8 mouse cellular contexts compared by ENCODE assay signal in the genomic region with DNA sequence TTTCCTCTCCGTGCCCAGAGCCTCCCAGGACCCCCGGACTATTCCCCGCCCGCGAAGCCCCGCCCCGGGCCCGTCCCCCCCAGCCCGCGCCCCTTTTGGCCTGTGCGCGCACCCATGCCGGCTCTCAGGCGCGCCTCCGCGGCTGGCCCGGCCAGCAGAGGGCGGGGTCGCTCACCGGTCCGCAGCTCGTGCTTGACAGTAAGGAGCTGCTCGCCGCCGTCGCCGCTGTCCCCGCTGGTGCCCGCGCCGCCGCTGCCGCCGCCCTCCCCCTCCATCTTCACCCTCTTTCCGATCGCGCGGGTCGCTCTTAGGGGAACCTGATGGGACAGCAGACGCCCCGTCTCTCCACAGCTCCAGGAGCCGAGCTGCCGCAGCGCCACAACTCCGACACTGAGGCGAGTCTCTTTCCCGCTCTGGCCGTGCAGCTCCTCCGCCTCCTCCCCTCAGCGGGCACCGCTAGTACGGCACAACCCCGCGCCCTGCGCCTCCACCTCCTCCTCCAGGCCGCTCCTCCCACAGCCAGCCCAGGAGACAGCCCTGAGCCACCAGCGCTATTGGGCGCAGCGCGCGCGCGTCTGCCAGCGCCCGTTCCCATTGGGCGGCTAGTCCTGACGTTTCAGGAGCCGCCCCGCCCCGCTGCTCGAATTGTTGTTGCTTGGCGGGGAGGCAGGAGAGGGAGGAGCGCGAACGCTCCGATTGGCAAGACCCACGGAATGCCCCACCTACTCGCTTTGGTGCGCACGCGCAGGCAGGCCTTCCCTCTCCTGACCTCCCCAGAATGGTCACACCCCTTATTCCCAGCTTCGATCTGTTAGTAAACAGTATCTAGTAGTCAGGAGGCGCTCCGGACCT. TPM values are rescaled to one million over a fixed set of nuclear protein-coding genes. Genes with fewer than 3 reads are reported as not detected.
A peak's percentile ranks its signal among the peaks of the same experiment; 100 is the strongest.
DNase-seq lines count a peak whose midpoint lies in the region; ATAC-seq lines count a peak whose summit lies in the region.

No protein-coding gene starts in this region.

- no peaks in the 10 kb centered on the region for H3K36me3 ChIP-seq in hindbrain, embryonic 16.5 days (ENCODE audit: control insufficient read depth, insufficient read depth, low read length)
- H3K36me3 ChIP-seq in macrophage (ENCODE audit: inconsistent target) = no peaks in the 10 kb centered on the region

- peak overlapping the region; percentile 62 for H3K4me2 ChIP-seq in hindbrain, embryonic 16.5 days (ENCODE audit: low read length)

- DNase-seq in WW6 (ENCODE audit: low read depth, low spot score) = peak; percentile 98
- peak; percentile 95 to 98 for DNase-seq in cerebellum, postnatal 4 days (ENCODE audit: low spot score in 2 of 2)
- DNase-seq in gastrocnemius, adult 18-20 months (ENCODE audit: low spot score) = peak; percentile 100
- DNase-seq in left cerebral cortex, adult 18-20 months (ENCODE audit: low spot score in 2 of 2) = peak; percentile 98 to 100
- peak; percentile 100 for DNase-seq in right cerebral cortex, adult 18-20 months
- DNase-seq in urinary bladder, postnatal 10 days (ENCODE audit: low spot score) = peak; percentile 96

- H3K27ac ChIP-seq in hindbrain, embryonic 16.5 days (ENCODE audit: low read depth, low read length) = peak overlapping the region; percentile 96
- H3K27ac ChIP-seq in macrophage = no peak overlapping the region

- ATAC-seq in hindbrain, embryonic 16.5 days = peak; percentile 99

- H3K4me1 ChIP-seq in hindbrain, embryonic 16.5 days (ENCODE audit: control insufficient read depth, insufficient read depth, low read depth, low read length) = peaks cover 12% of the 10 kb centered on the region

- 0% methylated on average over 65 of the region's 85 CpGs for WGBS in hindbrain, embryonic 16.5 days
- under 1% methylated on average over 80 of the region's 85 CpGs for WGBS in macrophage (ENCODE audit: missing documents)

- no peaks in the 10 kb centered on the region for H3K9me3 ChIP-seq in hindbrain, embryonic 16.5 days (ENCODE audit: control insufficient read depth, low read length)

- no peaks in the 10 kb centered on the region for H3K27me3 ChIP-seq in hindbrain, embryonic 16.5 days (replicated peaks; ENCODE audit: control insufficient read depth, insufficient read depth, low read length)

- peaks cover 46% of the 10 kb centered on the region for H3K79me2 ChIP-seq in macrophage (ENCODE audit: inconsistent target)

- peak overlapping the region; percentile 85 for H3K4me3 ChIP-seq in hindbrain, embryonic 16.5 days (ENCODE audit: low read length)
- peak overlapping the region; percentile 59 for H3K4me3 ChIP-seq in macrophage (ENCODE audit: inconsistent target)

- H3K9ac ChIP-seq in hindbrain, embryonic 16.5 days (ENCODE audit: low read depth, low read length) = peak overlapping the region; percentile 82

RNA-seq across cellular contexts. Expression of a gene that starts 2.0 kb away (rescaled TPM):
- total RNA-seq in gastrocnemius, adult 18-20 months (2021) = 10 to 100 TPM; 12.0 to 12.2 TPM
- polyA plus RNA-seq in hindbrain, embryonic 16.5 days (2015; fragmentation: Nextera tagmentation; extraction: Ambion mirVana) = 5.7 and 6.4 TPM in 2 replicates
- 10 to 100 TPM; 22.8 to 27.7 TPM for total RNA-seq in left cerebral cortex, adult 18-20 months (2021)
- 100 to 1,000 TPM in 1 of 26 experiments, 10 to 100 TPM in 24, 1 to 10 TPM in 1; 9.9 to 131 (median 18.3) TPM for total RNA-seq in macrophage (2018; cell fraction: chromatin; rRNA removed)
- total RNA-seq in macrophage (2018; cell fraction: cytosol; rRNA removed) = 10 to 100 TPM in 1 of 26 experiments, 1 to 10 TPM in 25; 1.8 to 14.1 (median 2.5) TPM
- 10 to 100 TPM in 14 of 26 experiments, 1 to 10 TPM in 12; 5.4 to 69.2 (median 10.1) TPM for total RNA-seq in macrophage (2018; cell fraction: nucleus; rRNA removed)
- polyA plus RNA-seq in macrophage (2018) = 1.5 to 3.5 TPM (median 2.6 TPM) in 3 replicates

RNA-seq across cellular contexts. Expression of a gene that starts 54.0 kb away (rescaled TPM):
- 10 to 100 TPM; 30.5 to 32.2 TPM for total RNA-seq in gastrocnemius, adult 18-20 months (2021)
- polyA plus RNA-seq in hindbrain, embryonic 16.5 days (2015; fragmentation: Nextera tagmentation; extraction: Ambion mirVana) = 3.2 and 4.5 TPM in 2 replicates
- 10 to 100 TPM in 1 of 2 experiments, 1 to 10 TPM in 1; 9.0 to 13.0 TPM for total RNA-seq in left cerebral cortex, adult 18-20 months (2021)
- total RNA-seq in macrophage (2018; cell fraction: chromatin; rRNA removed) = 100 to 1,000 TPM in 1 of 26 experiments, 10 to 100 TPM in 25; 36.3 to 103 (median 70.4) TPM
- 10 to 100 TPM; 19.1 to 35.3 (median 24.2) TPM for total RNA-seq in macrophage (2018; cell fraction: cytosol; rRNA removed)
- 10 to 100 TPM; 28.3 to 63.0 (median 47.1) TPM for total RNA-seq in macrophage (2018; cell fraction: nucleus; rRNA removed)
- polyA plus RNA-seq in macrophage (2018) = 18.9 to 27.9 TPM (median 22.1 TPM) in 3 replicates
